Mouse (Mus musculus) splenic B cell, adult 2 months (primary cell): ENCODE data around the gene Kmt2e.

Experiments
- DNase-seq: peaks from one replicate; pipeline ENCODE4 v3.0.0-alpha.2; 2011; ENCODE audit warnings: low read depth, low spot score
- H3K27me3 ChIP-seq: 2 replicates; pipeline ENCODE4 v1.6.1; 2012; ENCODE audit warnings: mild to moderate bottlenecking, low read length, moderate library complexity, mixed read lengths; ENCODE audit not compliant: control insufficient read depth, poor library complexity, insufficient read depth, severe bottlenecking
- H3K36me3 ChIP-seq: 2 replicates; pipeline ENCODE4 v1.6.1; 2012; ENCODE audit warnings: mild to moderate bottlenecking, low read length, moderate library complexity, mixed read lengths; ENCODE audit not compliant: control insufficient read depth, poor library complexity, insufficient read depth, severe bottlenecking

The Kmt2e gene

DNA sequence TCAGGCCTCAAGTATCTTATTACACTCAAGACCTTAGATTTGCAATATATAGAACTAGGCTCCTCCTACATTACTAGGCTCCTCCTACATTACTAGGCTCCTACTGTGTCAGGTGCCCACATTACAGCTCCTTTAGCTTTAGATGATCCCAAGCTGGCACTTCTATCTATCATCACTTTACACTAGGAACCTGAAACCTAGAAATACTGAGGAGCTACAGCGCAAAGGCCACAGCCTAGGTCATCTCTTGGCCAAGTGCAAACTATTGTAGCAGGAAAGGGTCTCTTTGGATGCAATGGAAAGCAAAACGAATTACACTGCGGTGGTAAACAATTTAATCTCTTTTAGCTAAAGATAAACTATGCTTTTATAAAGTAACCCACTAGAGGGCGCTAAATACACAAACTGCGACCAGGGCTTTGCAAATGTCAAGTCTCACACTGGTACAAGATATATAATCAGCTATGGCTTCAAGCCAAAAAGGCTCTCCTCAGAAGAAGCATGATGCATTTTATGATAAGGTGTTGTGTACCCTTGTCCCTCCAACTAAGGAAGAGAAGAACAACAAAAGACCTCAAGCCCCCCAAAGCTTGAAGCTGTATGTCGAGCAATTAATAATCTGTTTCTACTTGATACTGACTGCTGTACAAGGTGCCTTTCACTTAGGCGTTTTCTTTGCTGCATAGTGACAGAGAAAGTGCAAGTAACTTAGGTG is 18.5 kb upstream of the Kmt2e start:
- no peaks in the 10 kb centered on the region for H3K36me3 ChIP-seq
- DNase-seq = peak; percentile 85
- no peaks in the 10 kb centered on the region for H3K27me3 ChIP-seq

DNA sequence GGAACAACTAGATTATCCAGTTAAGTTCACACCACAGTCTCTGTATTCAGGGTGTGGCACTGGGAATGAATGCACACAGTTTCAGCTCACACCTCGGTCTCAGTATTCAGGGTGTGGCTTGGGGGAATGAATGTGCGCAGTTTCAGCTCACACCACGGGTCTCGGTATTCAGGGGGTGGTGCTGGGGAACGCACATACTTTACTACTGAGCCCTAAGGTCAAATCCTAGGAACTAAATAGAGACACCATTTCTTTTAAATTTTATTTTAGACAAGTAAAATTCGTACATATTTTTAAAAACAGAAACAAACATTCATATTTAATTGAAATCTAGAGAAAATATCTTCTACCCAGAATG is 18.0 kb upstream of the Kmt2e start:
- H3K27me3 ChIP-seq = no peaks in the 10 kb centered on the region
- no peak for DNase-seq
- no peaks in the 10 kb centered on the region for H3K36me3 ChIP-seq

DNA sequence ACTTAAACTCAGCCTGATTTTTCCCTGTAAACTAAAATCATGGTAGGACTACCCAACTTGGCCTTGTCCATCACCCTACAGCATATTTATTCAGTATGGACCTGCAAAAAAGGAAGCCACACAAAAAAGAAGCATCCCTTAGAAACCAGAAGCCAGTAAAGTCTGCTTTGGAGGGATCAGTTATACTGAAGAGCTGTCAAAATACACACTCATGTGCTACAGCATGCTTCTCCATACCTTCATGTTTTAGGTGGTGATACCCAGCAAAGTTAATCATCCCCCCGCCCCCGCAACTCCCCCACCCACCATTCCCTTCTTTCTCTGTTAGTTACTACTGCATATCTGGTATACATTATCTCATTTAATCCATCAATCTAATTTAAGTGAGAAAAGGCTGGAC is 16.5 kb upstream of the Kmt2e start:
- no peaks in the 10 kb centered on the region; the same call in 1 of the 2 replicates for H3K27me3 ChIP-seq
- peak; percentile 26 for DNase-seq
- H3K36me3 ChIP-seq = peaks cover 2% of the 10 kb centered on the region; the same call in 1 of the 2 replicates

DNA sequence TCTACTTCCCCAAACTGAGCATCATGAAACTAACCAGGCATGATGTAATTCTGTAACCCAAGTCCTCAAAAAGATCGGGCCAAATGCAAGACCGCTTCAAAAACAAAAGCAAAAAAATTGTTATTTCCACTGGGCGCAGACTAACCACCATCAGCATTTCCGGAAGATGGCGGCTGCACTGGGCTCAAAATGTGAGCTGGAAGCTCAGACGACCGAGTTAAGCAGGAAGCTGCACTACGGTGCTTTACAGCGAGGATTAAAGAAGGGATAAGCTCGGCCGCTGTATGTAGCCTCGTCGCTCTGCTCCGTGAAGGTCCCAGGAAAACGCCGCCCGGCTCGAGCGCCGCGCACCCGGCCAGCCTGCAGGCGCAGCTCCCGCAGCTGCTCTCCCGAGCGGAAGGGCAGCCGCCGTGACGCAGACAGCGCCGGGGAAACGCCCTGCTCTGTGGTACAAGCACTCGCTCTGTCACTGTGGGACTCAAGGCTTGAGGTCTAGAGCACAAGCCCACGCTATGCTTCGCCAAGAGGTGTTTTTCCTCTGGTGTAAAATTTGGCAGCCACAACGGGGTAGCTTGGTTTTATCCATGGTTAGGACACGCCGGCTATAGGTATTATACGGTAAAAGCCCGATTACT is 16.0 kb upstream of the Kmt2e start:
- Histone ChIP-seq H3K27me3 (no peaks in the 10 kb centered on the region; the same call in 1 of the 2 replicates), H3K36me3 (peaks cover 5% of the 10 kb centered on the region; the same call in 1 of the 2 replicates)
- peak; percentile 93 for DNase-seq

DNA sequence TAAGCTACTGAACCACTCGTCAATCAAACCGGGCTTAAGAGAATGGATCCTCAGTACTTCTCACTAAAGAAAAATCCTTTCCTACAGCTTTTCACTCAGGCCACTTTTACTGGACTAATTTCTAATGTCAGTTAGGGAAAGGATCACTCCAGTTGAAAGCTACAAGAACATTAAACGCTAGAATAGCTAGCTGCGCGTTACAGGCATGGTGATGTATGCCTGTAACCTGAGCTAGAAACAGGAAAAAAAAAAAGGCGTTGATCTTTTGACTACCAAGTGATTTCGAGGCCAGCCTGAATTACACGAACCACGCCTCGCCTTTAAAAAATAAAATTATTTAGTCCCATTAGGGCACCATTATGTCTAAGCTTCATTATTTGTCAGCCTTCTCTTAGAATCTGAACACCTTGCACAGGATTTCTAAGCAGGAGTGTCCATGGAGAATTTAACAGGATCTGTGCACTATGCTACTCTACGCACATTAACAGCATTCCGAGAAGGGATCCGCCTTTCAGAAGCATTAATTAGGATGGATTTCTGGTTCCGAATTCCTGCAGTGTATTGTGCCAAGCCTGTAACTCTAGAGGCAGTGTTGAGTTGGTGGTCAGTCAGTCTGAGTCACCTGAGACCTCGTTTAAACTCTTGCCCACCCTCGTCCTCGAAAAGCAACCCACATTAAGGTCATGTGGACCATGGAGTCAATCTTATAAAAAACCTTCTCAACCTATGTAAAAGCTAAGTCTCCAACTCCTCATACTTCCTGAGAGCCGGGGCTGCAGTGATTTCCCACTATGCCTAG is 15.2 kb upstream of the Kmt2e start:
- no peaks in the 10 kb centered on the region; the same call in 1 of the 2 replicates for H3K27me3 ChIP-seq
- peak; percentile 28 for DNase-seq

DNA sequence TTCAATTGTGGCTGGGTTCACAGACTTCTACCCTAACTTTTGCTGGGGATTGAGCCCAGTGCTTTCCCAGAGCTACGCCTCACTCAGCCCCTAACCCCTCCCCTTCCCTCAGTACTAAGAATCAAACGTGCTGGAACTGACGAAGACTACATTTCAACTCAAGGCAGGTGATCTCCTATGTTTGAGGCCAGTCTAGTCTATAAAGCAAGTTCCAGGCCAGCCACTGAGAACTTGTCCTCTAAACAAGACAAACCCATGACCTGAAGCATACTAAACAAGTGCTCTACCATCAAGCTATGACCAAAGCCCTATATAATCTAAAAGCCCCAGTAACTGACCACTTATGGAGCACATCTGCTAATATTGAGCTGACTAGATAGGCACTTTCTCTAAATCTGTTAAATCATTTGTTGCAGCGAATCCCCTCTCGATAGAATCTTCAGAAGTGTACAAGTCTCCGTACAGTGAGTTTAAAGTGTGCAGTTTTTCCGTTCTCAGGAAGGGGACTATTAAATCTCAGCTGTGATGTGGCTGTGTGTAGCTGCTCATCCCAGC is 14.5 kb upstream of the Kmt2e start:
- Histone ChIP-seq H3K36me3 (peaks cover 5% of the 10 kb centered on the region; the same call in 1 of the 2 replicates), H3K27me3 (no peaks in the 10 kb centered on the region; the same call in 1 of the 2 replicates)
- DNase-seq = no peak

More for the DNA sequence above, 15.2 kb upstream of the Kmt2e start:
- H3K36me3 ChIP-seq = peaks cover 5% of the 10 kb centered on the region; the same call in 1 of the 2 replicates

DNA sequence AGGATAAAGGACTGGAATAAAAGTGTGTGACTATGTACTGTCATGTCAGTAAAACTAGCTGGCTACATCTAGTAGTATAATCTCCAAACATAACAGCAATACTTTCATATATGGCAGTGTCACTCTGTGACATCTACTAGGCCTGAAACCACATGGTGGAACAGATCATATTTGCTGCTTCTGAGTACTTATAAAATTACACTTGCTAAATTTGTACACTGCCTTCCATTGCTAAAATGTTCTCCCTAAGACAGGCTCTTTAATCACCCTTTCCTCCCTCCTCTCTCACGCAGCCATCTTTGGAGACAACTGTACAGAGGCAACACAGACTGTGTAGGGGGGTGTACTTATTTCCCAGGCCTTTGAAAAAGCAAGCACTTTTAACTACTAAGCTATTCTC is 13.8 kb upstream of the Kmt2e start:
- no peaks in the 10 kb centered on the region; the same call in 1 of the 2 replicates for H3K27me3 ChIP-seq
- peaks cover 5% of the 10 kb centered on the region; the same call in 1 of the 2 replicates for H3K36me3 ChIP-seq
- DNase-seq = no peak

DNA sequence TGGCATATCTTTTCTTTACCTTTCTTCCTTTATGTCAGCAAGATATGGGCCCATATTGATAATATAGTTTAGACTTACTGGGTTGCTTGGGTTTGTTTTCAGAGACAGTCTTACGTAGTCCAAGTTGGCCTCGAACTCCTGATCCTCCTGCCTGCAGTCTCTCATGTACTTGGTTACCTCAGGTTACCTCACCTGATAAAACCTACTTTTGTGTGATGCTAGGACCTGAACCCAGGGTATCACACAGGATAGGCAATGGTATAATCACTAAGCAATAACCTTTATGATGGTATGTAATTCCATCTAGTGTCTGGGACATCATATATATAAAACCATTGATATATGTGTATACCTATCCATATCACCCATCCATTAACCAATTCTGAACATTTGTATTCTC is 12.8 kb upstream of the Kmt2e start:
- H3K27me3 ChIP-seq = no peaks in the 10 kb centered on the region; the same call in 1 of the 2 replicates
- DNase-seq = no peak
- peaks cover 5% of the 10 kb centered on the region; the same call in 1 of the 2 replicates for H3K36me3 ChIP-seq

DNA sequence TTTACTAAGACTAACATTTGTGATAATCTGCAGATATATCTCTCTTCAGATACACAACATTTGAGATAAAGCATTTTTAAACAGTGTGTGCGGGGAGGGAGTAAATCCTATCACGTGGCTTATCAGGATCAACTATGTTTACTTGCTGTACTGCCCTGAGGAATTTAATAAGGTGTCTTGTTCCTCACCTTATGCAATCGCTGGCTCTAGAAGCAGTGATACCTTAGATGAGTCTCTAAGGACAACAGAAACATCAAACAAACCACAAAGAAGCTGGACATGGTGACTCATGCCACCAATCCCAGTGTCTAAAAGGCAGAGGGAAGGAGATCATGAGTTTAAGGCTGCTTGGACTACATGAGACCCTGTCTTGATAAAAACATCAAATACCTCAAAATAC is 11.2 kb upstream of the Kmt2e start:
- H3K27me3 ChIP-seq = no peaks in the 10 kb centered on the region; the same call in 1 of the 2 replicates
- no peak for DNase-seq

DNA sequence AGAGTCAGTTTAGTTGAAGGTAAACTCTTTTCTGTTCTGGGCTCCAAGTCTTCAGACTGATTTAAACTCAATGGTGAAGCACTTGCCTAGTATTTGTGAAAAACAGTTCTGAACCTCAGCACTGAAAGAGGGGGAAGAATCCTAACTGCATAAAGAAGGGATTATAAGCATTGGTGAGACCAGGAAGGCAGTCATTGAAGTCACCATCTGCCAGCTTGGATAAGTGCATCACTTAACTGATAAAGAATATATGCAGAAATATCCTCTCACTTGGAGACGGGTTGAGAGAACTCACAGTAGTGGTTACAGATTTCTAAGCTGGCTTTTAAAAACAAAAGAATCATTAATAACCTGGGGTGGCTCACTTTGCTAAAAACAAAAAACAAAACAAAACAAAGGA is 6.7 kb upstream of the Kmt2e start:
- no peak for DNase-seq
- H3K27me3 ChIP-seq = no peaks in the 10 kb centered on the region; the same call in 1 of the 2 replicates
- peaks cover 5% of the 10 kb centered on the region; the same call in 1 of the 2 replicates for H3K36me3 ChIP-seq

More for the DNA sequence above, 11.2 kb upstream of the Kmt2e start:
- H3K36me3 ChIP-seq = peaks cover 5% of the 10 kb centered on the region; the same call in 1 of the 2 replicates

DNA sequence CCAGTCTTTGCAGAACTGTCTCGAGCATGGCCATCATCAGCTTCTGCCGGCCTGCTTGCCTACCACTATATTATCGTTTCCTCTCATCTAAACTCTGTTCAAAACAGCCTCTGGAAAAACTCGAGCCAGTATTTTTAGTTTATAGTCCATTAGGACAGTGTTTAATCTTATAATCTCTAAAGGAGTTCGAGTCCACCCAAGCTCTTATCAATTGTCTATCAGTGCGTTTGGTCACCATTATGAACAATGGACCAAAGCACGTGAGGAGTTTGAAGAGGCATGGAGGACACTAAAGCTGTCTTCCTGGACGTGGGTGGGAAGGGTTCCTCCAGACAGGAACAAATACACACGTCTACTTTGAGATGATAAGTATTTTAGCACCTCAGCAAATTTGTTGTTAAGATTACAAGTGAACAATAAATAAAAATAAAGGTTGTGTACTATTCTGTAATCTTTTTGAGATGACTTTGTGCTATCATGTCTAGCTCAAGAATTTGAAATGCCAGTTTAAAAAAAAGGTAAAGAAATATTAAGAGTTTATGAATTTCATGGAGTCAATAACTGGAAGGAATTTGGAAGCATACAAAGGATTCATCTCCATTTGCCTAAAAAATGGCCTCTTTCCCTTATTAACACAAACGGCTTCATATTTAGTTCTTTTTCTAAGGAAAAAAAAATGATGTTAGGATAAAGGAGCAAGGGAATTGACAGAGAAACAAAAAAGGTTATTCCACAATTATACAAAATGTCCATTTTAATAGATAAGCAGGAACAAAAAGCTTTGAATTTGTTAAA is 3.0 kb upstream of the Kmt2e start:
- DNase-seq = no peak
- H3K36me3 ChIP-seq = no peaks in the 10 kb centered on the region
- no peaks in the 10 kb centered on the region for H3K27me3 ChIP-seq

DNA sequence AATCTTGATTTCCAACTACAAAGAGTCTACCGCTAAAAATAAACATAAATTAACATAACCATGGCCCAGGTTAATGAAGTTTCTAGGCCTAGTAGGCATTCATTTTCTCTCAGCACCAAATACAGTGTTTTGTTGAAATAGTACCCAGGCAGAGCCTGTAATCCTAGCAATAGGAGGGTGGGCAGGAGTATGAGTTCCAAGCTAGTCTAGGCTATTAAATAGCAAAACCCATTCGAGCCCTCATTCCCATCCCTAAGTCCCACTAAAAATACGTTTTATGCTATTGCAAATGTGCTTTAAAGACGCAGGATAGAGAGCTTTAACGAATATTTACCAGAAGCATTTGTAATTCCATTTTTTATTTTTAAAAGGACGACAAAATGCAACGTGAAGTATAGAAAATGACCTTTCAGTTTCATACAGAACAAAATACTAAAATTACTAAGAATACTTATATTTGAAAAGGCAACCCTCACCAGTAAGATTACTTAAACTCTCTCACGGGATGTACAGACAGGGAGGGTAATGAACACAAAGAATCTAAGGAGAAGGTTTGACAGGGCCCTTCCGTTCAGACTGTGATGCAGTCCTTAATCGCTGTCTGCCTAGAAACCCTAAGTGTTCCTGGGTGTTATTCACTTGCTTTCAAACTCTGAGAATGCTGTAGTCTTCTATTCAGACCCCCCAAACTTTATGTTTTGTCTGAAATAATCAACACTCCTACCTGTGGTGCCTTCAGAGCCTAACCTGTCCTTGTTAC is 2.1 kb upstream of the Kmt2e start:
- no peak for DNase-seq

More for the DNA sequence above, 2.1 kb upstream of the Kmt2e start:
- Histone ChIP-seq H3K36me3 (no peaks in the 10 kb centered on the region), H3K27me3 (no peaks in the 10 kb centered on the region)
